Mouse (Mus musculus) MEL (cell line): ENCODE results near the gene Sipa1l3.

Experiments
- EP300 ChIP-seq, 2 experiments: IDR thresholded peaks; 2 replicates each; pipeline ENCODE4 v1.6.1; 2011; ENCODE audit warnings: improper control_type of control experiment in 2 of 2, low read length in 2 of 2, low read depth in 1 of 2, mild to moderate bottlenecking in 1 of 2
- USF1 ChIP-seq: IDR thresholded peaks from 2 replicates; pipeline ENCODE4 v1.6.1; 2014; ENCODE audit warnings: low read depth, mild to moderate bottlenecking, inconsistent platforms, low read length, improper control_type of control experiment, moderate library complexity

- TF ChIP-seq USF1 (no peak), EP300 (IDR thresholded peaks at IDR 0.05; ENCODE audit: low read depth in 1 of 2, low read length in 2 of 2) (no peak)
Observed at GRCm38 (mm10) chr7:29381466-29382040, 136.9 kb downstream of the Sipa1l3 start.
